Mouse (Mus musculus) thymus, postnatal 4 days (tissue): ENCODE measurements around the gene Prr13.
A peak's percentile ranks its signal among the peaks of the same experiment; 100 is the strongest.

Experiments used
- DNase-seq: peaks from one replicate; pipeline ENCODE4 v3.0.0; 2021

Gene Prr13

GRCm38 (mm10) chr15:102458904-102459317 lies at the start of gene Prr13:
Gene Prr13 (plus strand): TSS chr15:102459028.
- DNase-seq, result peak; percentile 92

DNA sequence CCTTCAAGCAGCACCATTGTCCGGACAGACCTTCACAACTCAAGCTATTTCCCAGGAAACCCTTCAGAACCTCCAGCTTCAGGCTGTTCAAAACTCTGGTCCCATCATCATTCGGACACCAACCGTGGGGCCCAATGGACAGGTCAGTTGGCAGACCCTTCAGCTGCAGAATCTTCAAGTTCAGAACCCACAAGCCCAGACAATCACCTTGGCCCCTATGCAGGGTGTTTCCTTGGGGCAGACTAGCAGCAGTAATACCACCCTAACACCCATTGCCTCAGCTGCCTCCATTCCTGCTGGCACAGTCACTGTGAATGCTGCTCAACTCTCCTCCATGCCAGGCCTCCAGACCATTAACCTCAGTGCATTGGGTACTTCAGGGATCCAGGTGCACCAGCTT lies 49.5 kb upstream of the Prr13 start:
- DNase-seq, result no peak

DNA sequence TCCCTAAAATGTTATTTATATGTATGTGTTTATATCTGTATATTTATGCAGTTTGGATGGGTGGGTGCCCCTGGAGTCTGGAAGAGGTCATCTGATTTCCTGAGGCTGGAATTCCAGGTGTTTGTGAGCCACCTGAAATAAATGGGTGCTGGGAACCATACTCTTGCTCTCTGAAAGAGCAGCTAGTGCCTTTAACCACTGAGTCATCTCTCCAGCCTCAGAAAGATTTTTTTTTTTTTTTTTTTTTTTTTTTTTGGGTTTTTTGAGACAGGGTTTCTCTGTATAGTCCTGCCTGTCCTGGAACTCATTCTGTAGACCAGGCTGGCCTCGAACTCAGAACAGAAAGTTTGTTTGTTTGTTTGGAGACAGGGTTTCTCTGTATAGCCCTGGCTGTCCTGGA lies 47.8 kb upstream of the Prr13 start:
- no peak for DNase-seq

- DNase-seq, result no peak
Measured at GRCm38 (mm10) chr15:102413687-102414086, 45.1 kb upstream of the Prr13 start.

- no peak for DNase-seq
Measured at GRCm38 (mm10) chr15:102417524-102417923, 41.3 kb upstream of the Prr13 start.

- no peak for DNase-seq
Measured at GRCm38 (mm10) chr15:102420986-102421385, 37.8 kb upstream of the Prr13 start.

DNA sequence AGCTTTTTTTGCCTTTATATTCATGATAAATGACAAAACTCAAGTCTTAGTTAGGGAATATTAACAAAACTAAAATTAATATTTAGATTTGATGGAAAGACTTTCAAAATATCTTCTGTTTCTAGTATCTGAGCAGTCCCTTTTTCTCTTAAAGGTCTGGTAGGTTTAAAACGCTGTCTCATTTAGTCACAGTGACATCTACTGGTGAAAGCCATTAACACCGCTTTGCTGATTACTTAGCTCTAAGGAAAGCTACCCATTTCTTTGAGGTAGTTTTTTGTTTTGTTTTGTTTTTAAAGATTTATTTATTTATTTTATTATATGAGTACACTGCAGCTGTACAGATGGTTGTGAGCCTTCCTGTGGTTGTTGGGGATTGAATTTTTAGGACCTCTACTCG lies 37.4 kb upstream of the Prr13 start:
- DNase-seq, result peak; percentile 50

DNA sequence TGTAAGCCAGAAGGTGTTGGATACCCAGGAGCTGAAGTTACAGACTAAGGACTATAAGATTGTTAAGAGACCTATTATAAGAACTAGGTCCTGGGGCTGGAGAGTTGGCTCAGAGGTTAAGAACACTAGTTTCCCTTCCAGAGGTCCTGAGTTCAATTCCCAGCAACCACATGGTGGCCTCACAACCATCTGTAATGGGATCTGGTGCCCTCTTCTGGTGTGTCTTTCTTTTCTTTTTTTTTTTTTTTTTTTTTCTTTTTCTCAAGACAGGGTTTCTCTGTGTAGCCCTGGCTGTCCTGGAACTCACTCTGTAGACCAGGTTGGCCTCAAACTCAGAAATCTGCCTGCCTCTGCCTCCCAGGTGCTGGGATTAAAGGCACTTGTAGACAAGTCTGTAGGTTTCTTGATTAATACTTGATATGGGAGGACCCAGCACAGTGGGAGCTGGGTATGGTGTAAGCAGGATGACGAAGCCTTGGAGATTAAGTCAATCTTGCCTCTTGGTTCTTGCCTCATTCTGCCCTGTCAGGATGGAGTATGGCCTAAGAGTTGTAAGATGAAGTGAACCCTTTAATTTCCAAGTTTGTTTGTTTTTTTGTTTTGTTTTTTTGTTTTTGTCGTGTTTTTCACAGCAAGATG lies 35.1 kb upstream of the Prr13 start:
- DNase-seq, result no peak

DNA sequence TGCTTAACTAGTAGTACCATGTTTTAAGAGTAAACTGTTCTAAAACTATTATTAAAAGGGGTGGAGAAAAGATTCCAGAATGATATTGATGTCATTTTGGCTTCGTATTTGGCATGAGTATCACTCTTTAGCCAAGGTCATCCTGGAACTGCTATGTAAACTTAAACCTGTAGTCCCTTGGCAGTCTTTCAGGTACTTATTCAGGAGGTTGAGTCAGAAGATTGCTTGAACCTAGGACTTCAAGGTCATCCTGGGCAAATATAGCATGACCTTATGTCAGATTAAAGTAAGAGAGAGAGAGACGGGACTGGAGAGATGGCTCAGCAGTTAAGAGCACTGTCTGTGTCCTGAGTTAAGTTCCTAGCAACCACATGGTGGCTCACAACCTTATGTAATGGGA lies 34.2 kb upstream of the Prr13 start:
- DNase-seq, result no peak

DNA sequence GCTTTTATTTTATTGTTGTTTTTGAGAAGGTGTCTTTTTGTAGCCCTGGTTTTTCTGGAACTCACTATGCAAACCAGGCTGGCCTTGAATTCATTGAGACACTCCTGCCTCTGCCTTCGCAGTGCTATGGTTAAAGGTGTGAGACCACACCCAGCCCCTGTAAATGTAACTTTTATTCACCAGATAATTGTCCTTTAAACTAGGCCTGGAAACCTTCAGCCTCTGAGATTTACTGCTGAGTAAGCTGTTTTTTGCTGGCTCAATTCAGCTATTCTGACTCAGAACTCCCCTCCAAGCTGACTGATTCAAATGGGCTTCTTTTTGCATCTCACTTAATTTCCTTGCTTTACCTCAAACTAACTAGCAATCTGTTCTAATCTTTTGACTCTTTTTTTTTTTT lies 31.9 kb upstream of the Prr13 start:
- no peak for DNase-seq

DNA sequence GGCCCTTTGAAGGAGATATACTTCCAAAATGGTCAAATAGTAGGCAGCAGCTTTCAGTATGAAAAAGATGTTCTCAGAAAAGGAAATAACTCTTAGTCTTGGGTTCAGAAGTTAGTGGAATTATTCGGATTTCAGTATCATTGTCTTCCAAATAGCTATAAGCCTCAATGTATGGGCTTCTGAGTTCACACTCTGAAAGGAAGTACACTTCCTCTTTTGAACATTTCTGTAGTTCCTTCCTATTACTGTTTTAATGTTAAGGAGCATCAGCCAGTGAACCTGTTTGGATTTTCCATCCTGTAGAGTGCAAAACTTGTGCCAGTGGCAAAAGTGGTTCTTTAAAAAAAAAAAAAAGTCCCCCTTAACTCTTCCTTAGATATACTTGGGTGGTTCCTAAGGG lies 26.8 kb upstream of the Prr13 start:
- DNase-seq, result no peak

GRCm38 (mm10) chr15:102433173-102433572 lies 25.7 kb upstream of the Prr13 start:
- DNase-seq, result no peak

DNA sequence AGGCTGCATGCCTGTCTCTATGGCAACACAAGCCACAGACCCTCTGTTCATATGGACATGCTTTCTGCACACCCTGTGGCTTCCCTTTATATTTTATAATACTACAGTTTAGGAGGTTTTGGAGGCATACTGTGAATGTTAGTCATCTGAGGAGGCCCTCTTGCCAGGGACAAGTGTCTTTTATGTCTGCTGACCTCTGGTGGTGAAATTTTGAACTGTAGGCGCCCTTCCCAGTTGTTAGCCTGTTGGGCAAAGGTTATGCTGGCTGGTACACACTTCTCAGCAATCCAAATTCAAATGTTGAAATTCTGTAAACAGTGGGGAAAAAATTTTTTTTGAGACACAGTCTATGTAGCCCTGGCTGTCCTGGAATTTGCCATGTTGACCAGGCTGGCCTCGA lies 16.3 kb upstream of the Prr13 start:
- peak; percentile 91 for DNase-seq

GRCm38 (mm10) chr15:102445146-102445545 lies 13.7 kb upstream of the Prr13 start, which contains the start of gene Amhr2:
Gene Amhr2 (plus strand): TSS chr15:102445367.
- DNase-seq, result no peak

- no peak for DNase-seq
Measured at GRCm38 (mm10) chr15:102446448-102446847, 12.4 kb upstream of the Prr13 start.

DNA sequence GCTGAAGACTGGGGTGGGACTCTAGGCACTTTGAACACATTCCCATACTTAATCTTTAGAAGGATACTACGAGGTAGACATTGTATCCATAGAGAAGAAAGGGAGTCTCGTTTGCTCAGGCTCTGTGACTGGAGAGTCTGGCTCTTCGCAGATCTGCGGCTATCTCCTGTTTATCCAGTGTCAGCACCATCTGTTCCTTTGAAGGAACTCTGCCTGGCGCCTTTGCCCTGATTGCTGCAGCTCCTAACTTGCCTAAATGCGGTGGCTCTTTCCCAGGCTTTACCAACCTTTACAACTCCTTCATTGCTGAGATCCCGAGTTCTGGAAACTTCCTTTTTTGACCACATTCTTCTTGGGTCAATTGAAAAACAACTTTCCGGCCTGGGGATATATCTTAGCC lies 9.5 kb upstream of the Prr13 start:
- no peak for DNase-seq

GRCm38 (mm10) chr15:102450928-102451327 lies 7.9 kb upstream of the Prr13 start:
- DNase-seq, result no peak

DNA sequence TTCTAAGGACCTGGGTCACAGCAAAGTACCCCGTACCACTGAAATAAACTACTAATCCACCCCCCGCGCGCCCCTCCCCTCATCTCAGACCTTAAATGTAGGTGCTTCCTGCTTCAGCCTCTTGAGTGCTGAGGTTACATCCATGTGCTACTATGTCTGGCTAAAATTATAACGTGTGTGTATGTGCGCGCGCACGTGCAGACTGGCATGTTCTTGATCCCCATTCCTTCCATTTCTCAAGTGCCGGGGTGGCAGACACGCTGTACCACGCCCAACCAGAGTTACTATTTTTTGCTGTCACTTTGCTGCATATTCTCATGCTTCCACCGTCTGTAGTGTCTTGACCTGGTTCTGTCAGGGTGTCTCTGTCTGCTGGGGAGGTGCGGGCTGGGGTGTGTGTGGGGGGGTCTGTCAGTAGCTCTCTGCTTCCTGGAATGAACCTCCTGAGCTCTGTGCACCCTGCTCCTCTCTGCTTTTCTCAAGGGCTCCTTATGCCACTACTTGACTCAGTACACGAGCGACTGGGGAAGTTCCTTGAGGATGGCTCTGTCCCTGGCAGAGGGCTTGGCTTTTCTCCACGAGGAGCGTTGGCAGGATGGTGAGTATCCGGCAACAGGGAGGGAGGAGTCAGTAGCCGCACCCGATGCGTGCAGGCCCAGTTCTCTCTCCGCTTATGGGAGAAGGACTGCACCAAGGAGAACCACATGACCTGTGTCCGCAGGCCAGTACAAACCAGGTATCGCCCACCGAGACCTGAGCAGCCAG lies 7.0 kb upstream of the Prr13 start:
- DNase-seq, result no peak

GRCm38 (mm10) chr15:102455993-102456392 lies 2.8 kb upstream of the Prr13 start:
- DNase-seq, result peak; percentile 58

- DNase-seq, result peak; percentile 52
Measured at GRCm38 (mm10) chr15:102458050-102458736, 635 bp upstream of the Prr13 start.

GRCm38 (mm10) chr15:102459381-102459780 lies 553 bp downstream of the Prr13 start:
- no peak for DNase-seq

DNA sequence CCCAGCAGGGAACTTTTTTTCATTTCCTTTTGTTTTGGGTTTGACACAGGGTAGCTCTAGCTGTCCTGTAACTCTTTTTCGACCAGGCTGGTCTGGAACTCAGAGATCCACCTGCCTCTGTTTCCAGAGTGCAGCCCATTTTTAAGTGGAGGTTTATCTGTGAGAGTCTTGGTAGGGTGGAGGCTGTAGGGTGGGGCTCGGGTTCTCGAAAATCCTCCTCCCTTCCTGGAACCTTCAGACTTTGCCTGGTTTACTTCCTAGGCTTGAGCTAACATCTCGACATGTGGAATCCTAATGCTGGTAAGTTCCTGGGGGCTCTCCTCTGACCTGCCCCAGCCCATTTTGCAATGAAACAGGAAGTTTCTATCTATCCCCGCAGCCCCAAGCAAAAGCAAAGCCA lies 1.0 kb downstream of the Prr13 start:
- DNase-seq, result no peak

DNA sequence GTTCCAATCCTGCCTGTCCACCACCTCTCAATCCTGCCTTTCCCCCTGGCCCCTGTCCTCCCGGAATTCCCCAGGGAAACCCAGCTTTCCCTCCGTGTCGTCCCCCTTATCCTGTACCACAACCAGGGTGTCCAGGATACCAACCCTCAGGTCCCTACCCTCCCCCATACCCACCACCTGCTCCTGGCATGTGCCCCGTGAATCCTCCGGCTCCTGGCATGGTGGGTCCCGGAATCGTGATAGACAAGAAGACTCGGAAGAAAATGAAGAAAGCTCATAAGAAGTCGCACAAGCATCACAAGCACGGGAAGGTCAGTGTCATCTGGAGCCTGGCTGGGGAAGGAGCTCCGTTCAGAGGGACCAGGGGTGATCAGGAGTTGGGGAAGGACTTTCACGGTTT lies 1.6 kb downstream of the Prr13 start:
- DNase-seq, result no peak

DNA sequence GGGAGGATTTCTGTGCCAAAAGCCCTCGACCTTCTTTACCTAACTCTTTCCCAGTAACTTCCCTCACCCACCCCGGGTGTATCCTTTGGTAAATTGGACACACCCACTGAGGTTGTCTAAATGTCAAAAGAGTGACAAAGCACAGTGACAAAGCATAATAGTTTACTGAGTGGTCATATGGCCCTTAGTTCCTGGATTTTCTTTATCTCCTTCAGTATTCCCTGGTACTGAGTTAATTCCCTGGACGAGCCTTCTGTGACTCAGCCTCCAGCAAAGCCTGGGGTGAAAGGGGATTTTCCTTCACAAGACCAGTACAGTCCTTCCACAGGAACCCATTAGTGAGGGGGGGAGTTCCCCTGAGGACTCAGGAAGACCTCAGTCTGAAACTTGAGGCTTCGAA lies 2.1 kb downstream of the Prr13 start:
- no peak for DNase-seq
